Mouse (Mus musculus) cerebellum, postnatal 25 days (tissue): ENCODE results near the gene Ptk7.

Source experiments
- DNase-seq, 2 experiments: peaks; one replicate each; pipeline ENCODE4 v3.0.0; 2021; ENCODE audit warnings: mixed read lengths in 2 of 2

Ptk7 gene

GRCm38 (mm10) chr17:46554977-46555672 lies 74.2 kb downstream of the Ptk7 start:
- peak; percentile 61 to 69 for DNase-seq

GRCm38 (mm10) chr17:46554646-46554976 lies 74.7 kb downstream of the Ptk7 start:
- DNase-seq = peak; percentile 61 to 68

- DNase-seq = no peak
Measured at GRCm38 (mm10) chr17:46553926-46554325, 75.4 kb downstream of the Ptk7 start.

- peak; percentile 40 to 42 for DNase-seq
Measured at GRCm38 (mm10) chr17:46553469-46553868, 75.8 kb downstream of the Ptk7 start.

- peak; percentile 90 to 91 for DNase-seq
Measured at GRCm38 (mm10) chr17:46552841-46553423, 76.4 kb downstream of the Ptk7 start.

- no peak for DNase-seq
Measured at GRCm38 (mm10) chr17:46552151-46552550, 77.2 kb downstream of the Ptk7 start.

GRCm38 (mm10) chr17:46551369-46551768 lies 77.9 kb downstream of the Ptk7 start:
- DNase-seq = no peak

GRCm38 (mm10) chr17:46550904-46551303 lies 78.4 kb downstream of the Ptk7 start:
- no peak for DNase-seq

GRCm38 (mm10) chr17:46549642-46550041 lies 79.7 kb downstream of the Ptk7 start:
- no peak for DNase-seq

- DNase-seq = peak; percentile 59 to 79
Measured at GRCm38 (mm10) chr17:46549193-46549592, 80.1 kb downstream of the Ptk7 start.

GRCm38 (mm10) chr17:46548741-46549140 lies 80.6 kb downstream of the Ptk7 start:
- peak in 1 of 2 experiments; percentile 21 for DNase-seq

GRCm38 (mm10) chr17:46547923-46548322 lies 81.4 kb downstream of the Ptk7 start:
- peak in 1 of 2 experiments; percentile 35 for DNase-seq

GRCm38 (mm10) chr17:46546995-46547394 lies 82.3 kb downstream of the Ptk7 start:
- DNase-seq = peak in 1 of 2 experiments; percentile 38

- no peak for DNase-seq
Measured at GRCm38 (mm10) chr17:46546591-46546990, 82.7 kb downstream of the Ptk7 start.

GRCm38 (mm10) chr17:46545813-46546564 lies 83.3 kb downstream of the Ptk7 start, which contains the start of gene Cul9:
Gene Cul9, minus strand, starts transcription at chr17:46546388.
- DNase-seq = peak; percentile 94 to 96

GRCm38 (mm10) chr17:46543661-46544060 lies 85.6 kb downstream of the Ptk7 start:
- DNase-seq = no peak

GRCm38 (mm10) chr17:46525579-46526307 lies 103.6 kb downstream of the Ptk7 start:
- DNase-seq = peak; percentile 85 to 91

- no peak for DNase-seq
Measured at GRCm38 (mm10) chr17:46525065-46525464, 104.2 kb downstream of the Ptk7 start.

- DNase-seq = peak in 1 of 2 experiments; percentile 46
Measured at GRCm38 (mm10) chr17:46521963-46522668, 107.2 kb downstream of the Ptk7 start.

- DNase-seq = no peak
Measured at GRCm38 (mm10) chr17:46521174-46521573, 108.1 kb downstream of the Ptk7 start.

GRCm38 (mm10) chr17:46520385-46520979 lies 108.8 kb downstream of the Ptk7 start:
- DNase-seq = no peak

GRCm38 (mm10) chr17:46519971-46520370 lies 109.3 kb downstream of the Ptk7 start:
- no peak for DNase-seq
